Mouse (Mus musculus) kidney, postnatal 0 days (tissue): Measurements from ENCODE around the gene Hpse. TPM values are rescaled to one million over a fixed set of nuclear protein-coding genes. Genes with fewer than 3 reads are reported as not detected.
A peak's percentile ranks its signal among the peaks of the same experiment; 100 is the strongest.

ENCODE experiments used
- ATAC-seq: fragments of 200-750 bp; cut with Nextera tagmentation; replicated peaks from 2 replicates; pipeline ENCODE4 v1.8.0; 2017; ENCODE audit warnings: low read depth, moderate number of reproducible peaks, moderate TSS enrichment, moderate library complexity; ENCODE audit not compliant: low FRiP score
- DNase-seq: peaks from one replicate; pipeline ENCODE4 v3.0.0-alpha.2; 2016; ENCODE audit warnings: low spot score
- H3K27ac ChIP-seq: fragments of 300-500 bp; sonication (generic); 2 replicates; pipeline ENCODE4 v1.5.1; 2014; ENCODE audit warnings: mild to moderate bottlenecking
- H3K27me3 ChIP-seq: fragments of 300-500 bp; sonication (generic); 2 replicates; pipeline ENCODE4 v1.6.1; 2014; ENCODE audit warnings: low read length, mixed read lengths; ENCODE audit not compliant: insufficient read depth
- H3K36me3 ChIP-seq: fragments of 300-500 bp; sonication (generic); 2 replicates; pipeline ENCODE4 v1.6.1; 2014; ENCODE audit warnings: low read length, mixed read lengths; ENCODE audit not compliant: insufficient read depth
- H3K4me1 ChIP-seq: fragments of 300-500 bp; sonication (generic); replicated peaks from 2 replicates; pipeline ENCODE4 v1.6.1; 2014; ENCODE audit warnings: antibody characterized with exemption, low read length, mixed read lengths; ENCODE audit not compliant: insufficient read depth
- H3K4me2 ChIP-seq: fragments of 300-500 bp; sonication (generic); 2 replicates; pipeline ENCODE4 v1.6.1; 2014; ENCODE audit warnings: mild to moderate bottlenecking, low read length, moderate library complexity, mixed read lengths
- H3K4me3 ChIP-seq: fragments of 300-500 bp; sonication (generic); replicated peaks from 2 replicates; pipeline ENCODE4 v1.5.1; 2014; ENCODE audit warnings: low read depth, low read length
- H3K9ac ChIP-seq: fragments of 300-500 bp; sonication (generic); 2 replicates; pipeline ENCODE4 v1.6.1; 2014; ENCODE audit warnings: low read depth, low read length
- H3K9me3 ChIP-seq: fragments of 300-500 bp; sonication (generic); replicated peaks from 2 replicates; pipeline ENCODE4 v1.6.1; 2016; ENCODE audit warnings: low read length, inconsistent platforms, mixed read lengths
- CTCF ChIP-seq: IDR thresholded peaks from 2 replicates; pipeline ENCODE4 v1.5.1; 2016; ENCODE audit warnings: antibody characterized with exemption, low read depth, mild to moderate bottlenecking, moderate library complexity
- WGBS: fragments of 180-500 bp; shearing (Covaris S2); extraction: QIAGEN DNeasy Blood & Tissue Kit; methylation state at CpG from one replicate; pipeline ENCODE4 v1.1.7; 2014; 5-methylcytosine and 5-hydroxymethylcytosine counted together
- polyA plus RNA-seq: library from polyadenylated mRNA; unstranded; fragments of >200 nt; fragmentation: Nextera tagmentation; extraction: Ambion mirVana; gene quantifications from 2 replicates; pipeline ENCODE4 v1.2.1, GENCODE M21; 2015

Hpse gene
- polyA plus RNA-seq, 1 experiment from 2014 or later: 2.4 TPM

DNA sequence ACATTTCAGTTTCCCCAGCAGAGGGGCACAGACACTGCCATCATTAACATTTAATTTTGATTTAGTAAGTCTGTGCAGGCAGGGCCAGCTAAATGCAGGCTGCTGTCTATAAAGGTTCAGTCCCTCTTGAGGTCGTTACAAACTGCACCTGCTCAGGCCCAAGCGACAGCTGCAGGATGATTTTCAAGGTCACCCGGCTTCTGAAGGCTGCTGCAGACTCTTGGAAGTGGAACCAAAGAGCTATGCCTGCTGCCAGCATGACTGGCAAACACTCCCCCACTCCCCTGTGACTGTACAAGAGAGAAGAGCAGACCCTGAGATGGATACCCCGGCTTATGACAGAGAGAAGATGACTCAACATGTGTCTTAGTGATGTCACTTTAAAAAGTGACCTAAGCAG is 32.1 kb upstream of the Hpse start:
- H3K9me3 ChIP-seq: no peaks in the 10 kb centered on the region
- no peak overlapping the region for H3K9ac ChIP-seq
- DNase-seq: peak; percentile 23
- no peak overlapping the region for H3K4me3 ChIP-seq
- ATAC-seq: no peak
- H3K36me3 ChIP-seq: no peaks in the 10 kb centered on the region
- H3K4me1 ChIP-seq: no peaks in the 10 kb centered on the region
- H3K4me2 ChIP-seq: no peak overlapping the region
- WGBS: 49% methylated on average over 4 of the region's 4 CpGs
- H3K27ac ChIP-seq: no peak overlapping the region
- TF ChIP-seq CTCF: no peak
- no peaks in the 10 kb centered on the region for H3K27me3 ChIP-seq

DNA sequence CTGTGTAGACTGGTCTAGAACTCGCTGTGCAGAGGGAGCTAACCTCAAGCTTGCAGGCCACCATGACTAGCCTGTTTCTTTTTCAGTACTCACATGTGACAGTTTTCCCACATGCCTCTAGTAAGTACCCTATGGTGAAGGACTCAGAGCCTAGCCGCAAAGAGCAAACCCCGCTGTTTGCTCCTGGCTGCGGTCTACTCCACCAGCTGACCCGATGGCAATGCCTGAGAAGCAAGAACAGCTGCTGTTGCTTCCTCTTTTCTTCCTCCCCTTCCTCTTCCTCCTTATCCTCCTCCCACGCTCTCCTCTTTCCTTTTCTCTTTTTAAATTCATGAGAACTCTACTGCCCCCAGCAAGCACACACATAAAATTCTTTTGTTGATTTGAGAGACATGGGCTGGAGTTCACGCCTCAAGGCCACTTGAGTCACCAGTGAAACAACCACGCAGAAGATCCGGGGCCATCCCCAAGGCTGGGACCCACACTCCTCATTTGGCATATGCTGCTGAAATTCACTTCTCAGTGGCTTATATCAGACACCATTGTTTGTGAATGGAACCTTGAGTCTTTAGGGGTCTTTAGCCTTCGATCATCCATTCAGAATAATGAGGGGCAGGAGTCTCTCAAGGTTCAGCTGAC is 31.2 kb upstream of the Hpse start:
- no peak for TF ChIP-seq CTCF
- no peak overlapping the region for H3K4me2 ChIP-seq
- no peaks in the 10 kb centered on the region for H3K36me3 ChIP-seq
- WGBS: 67% methylated on average over 10 of the region's 10 CpGs
- no peaks in the 10 kb centered on the region for H3K27me3 ChIP-seq
- DNase-seq (no peak), ATAC-seq (no peak)
- no peak overlapping the region for H3K9ac ChIP-seq
- H3K4me3 ChIP-seq: no peak overlapping the region
- H3K9me3 ChIP-seq: no peaks in the 10 kb centered on the region
- no peak overlapping the region for H3K27ac ChIP-seq
- no peaks in the 10 kb centered on the region for H3K4me1 ChIP-seq

DNA sequence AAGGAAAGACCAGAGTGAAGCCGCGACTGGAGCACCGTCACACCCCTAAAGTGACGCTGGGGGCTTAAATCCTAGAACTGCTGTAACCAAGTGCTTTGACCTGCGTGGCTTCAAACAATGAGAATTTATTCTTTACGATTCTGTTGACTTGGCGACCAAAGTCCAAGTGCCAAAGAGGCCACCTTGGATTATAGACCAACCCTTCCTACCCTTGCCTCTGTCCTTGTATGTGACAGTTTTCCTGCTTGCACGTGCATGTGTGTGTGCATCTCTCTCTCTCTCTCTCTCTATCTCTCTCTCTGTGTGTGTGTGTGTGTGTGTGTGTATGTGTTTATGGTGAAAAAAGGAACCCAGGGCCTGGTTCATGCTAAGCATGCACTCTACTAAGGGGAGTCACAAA is 19.3 kb upstream of the Hpse start:
- 84% methylated on average over 8 of the region's 8 CpGs for WGBS
- Histone ChIP-seq H3K9me3 (no peaks in the 10 kb centered on the region), H3K36me3 (no peaks in the 10 kb centered on the region), H3K27ac (no peak overlapping the region), H3K9ac (no peak overlapping the region), H3K4me3 (no peak overlapping the region), H3K27me3 (no peaks in the 10 kb centered on the region), H3K4me1 (no peaks in the 10 kb centered on the region), H3K4me2 (no peak overlapping the region)
- no peak for ATAC-seq
- TF ChIP-seq CTCF: no peak
- no peak for DNase-seq

DNA sequence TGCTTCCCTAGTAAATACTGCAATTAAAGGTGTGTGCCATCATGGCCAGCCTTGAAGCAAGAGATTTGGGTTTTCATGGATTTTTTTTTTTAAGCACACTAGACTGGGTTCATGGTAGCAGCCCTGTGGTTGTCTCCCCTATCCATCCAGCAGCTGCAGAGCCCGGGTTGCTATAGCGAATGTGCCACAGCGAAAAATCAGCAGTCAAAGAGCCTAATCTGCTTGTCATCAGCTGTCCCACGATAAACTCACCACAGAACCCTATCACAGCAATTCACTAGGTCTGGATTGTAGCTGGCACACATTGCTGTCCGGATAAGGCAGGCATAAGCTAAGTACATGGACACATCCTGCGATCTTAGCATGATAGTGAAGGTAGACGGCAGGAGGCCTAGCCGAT is 17.4 kb upstream of the Hpse start:
- no peak overlapping the region for H3K27ac ChIP-seq
- no peak overlapping the region for H3K4me3 ChIP-seq
- H3K27me3 ChIP-seq: no peaks in the 10 kb centered on the region
- ATAC-seq (no peak), DNase-seq (no peak)
- no peaks in the 10 kb centered on the region for H3K4me1 ChIP-seq
- H3K4me2 ChIP-seq: no peak overlapping the region
- no peaks in the 10 kb centered on the region for H3K9me3 ChIP-seq
- WGBS: 92% methylated on average over 8 of the region's 8 CpGs
- no peaks in the 10 kb centered on the region for H3K36me3 ChIP-seq
- TF ChIP-seq CTCF: no peak
- no peak overlapping the region for H3K9ac ChIP-seq

DNA sequence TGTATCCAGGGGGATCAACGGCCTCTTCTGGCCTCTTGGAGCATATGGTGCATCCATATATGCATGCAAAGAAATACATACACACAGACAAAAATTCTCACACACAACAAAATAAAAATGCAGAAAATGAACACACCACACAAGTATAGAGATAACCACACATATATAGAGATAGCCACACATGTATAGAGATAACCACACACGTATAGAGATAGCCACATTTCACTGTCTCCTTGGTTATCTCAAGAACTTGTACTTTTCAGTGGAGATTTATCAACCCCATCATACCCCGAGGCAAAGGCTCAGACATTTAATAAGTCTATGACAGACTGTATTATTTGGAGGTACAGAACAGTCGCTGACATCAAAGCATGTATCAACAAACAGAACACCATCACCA is 15.0 kb upstream of the Hpse start:
- H3K9ac ChIP-seq: no peak overlapping the region
- no peaks in the 10 kb centered on the region for H3K27me3 ChIP-seq
- no peaks in the 10 kb centered on the region for H3K36me3 ChIP-seq
- no peak for ATAC-seq
- no peaks in the 10 kb centered on the region for H3K9me3 ChIP-seq
- H3K4me3 ChIP-seq: no peak overlapping the region
- WGBS: 84% methylated on average over 4 of the region's 4 CpGs
- no peak overlapping the region for H3K4me2 ChIP-seq
- no peak for DNase-seq
- H3K27ac ChIP-seq: no peak overlapping the region
- no peak for TF ChIP-seq CTCF
- H3K4me1 ChIP-seq: no peaks in the 10 kb centered on the region

DNA sequence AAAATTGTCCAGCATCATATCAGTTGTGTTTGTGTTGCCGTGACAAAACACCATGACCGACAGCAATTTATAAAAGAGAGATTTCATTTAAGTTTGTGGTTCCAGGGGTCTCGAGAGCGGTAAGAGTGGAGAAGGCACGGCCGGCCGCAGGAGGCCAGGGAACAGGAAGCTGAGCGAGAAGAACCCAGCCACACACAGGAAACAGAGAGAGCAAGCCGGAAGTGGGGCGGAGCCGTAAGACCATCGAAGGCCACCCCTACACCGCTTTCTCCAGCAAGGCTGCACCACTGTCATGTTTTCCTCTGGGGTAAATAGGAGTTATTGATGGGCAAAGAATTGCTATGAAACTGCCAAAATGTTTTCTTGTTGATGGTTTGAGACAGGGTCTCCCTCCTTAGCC is 9.2 kb upstream of the Hpse start:
- Histone ChIP-seq H3K27ac (no peak overlapping the region), H3K4me3 (no peak overlapping the region), H3K27me3 (no peaks in the 10 kb centered on the region), H3K9ac (no peak overlapping the region), H3K4me2 (no peak overlapping the region), H3K4me1 (no peaks in the 10 kb centered on the region), H3K9me3 (no peaks in the 10 kb centered on the region; the same call in 1 of the 2 replicates), H3K36me3 (no peaks in the 10 kb centered on the region)
- no peak for TF ChIP-seq CTCF
- DNase-seq (no peak), ATAC-seq (no peak)
- WGBS: 78% methylated on average over 13 of the region's 13 CpGs

DNA sequence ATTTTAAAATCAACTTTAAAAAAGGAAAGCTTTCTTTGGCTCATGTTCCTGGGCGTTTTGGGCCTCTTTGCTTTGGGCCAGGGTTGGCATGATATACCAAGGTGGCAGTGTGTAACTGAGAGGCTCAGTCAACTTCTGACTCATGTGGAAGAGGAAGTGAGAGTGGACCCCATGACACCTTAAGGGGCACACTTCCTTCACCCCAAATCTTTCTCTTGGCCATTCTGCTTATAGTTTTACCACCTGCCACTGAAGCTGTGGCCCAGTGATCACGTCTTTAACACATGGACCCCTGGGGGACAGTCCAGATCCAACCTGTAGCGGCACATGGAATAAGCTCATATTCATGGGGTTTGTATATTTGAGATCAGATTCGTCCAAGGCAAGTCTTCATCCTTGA is 6.5 kb upstream of the Hpse start:
- H3K4me1 ChIP-seq: no peaks in the 10 kb centered on the region
- no peak overlapping the region for H3K9ac ChIP-seq
- H3K27me3 ChIP-seq: no peaks in the 10 kb centered on the region
- no peak overlapping the region for H3K4me2 ChIP-seq
- no peaks in the 10 kb centered on the region; the same call in 1 of the 2 replicates for H3K9me3 ChIP-seq
- no peak for ATAC-seq
- H3K36me3 ChIP-seq: no peaks in the 10 kb centered on the region
- no peak for TF ChIP-seq CTCF
- H3K4me3 ChIP-seq: no peak overlapping the region
- WGBS: 84% methylated on average over 4 of the region's 4 CpGs
- DNase-seq: no peak
- no peak overlapping the region for H3K27ac ChIP-seq
